Mouse (Mus musculus): ENCODE measurements around the gene Olfr229. TPM values are rescaled to one million over a fixed set of nuclear protein-coding genes. Genes with fewer than 3 reads are reported as not detected.
"Not testable (repeated sequence)": the region's sequence is repeated elsewhere in the genome, so short reads cannot be mapped to it uniquely, and the experiment has no call there.

Olfr229 gene
- not detected in 2 replicates for polyA plus RNA-seq (2015; fragmentation: Nextera tagmentation; extraction: Ambion mirVana)

GRCm38 (mm10) chr9:39907036-39907435, at the start of gene Olfr229:
Olfr229 (plus strand) TSS chr9:39907336.
- Histone ChIP-seq H3K4me2 (ENCODE audit: low read depth, low read length) (no peak within 1 kb of the TSS), H3K4me3 (ENCODE audit: low read depth, low read length) (no peak within 1 kb of the TSS), H3K9ac (ENCODE audit: low read depth, low read length) (no peak within 1 kb of the TSS), H3K9me3 (replicated peaks; ENCODE audit: control insufficient read depth, low read length) (no peaks in the 10 kb centered on the region), H3K4me1 (ENCODE audit: control insufficient read depth, low read depth, low read length) (no peaks in the 10 kb centered on the region), H3K27me3 (ENCODE audit: control insufficient read depth, insufficient read depth, low read depth, low read length) (no peaks in the 10 kb centered on the region), H3K27ac (ENCODE audit: low read length) (no peak within 1 kb of the TSS), H3K36me3 (ENCODE audit: control insufficient read depth, insufficient read depth) (no peaks in the 10 kb centered on the region)
- no peak for ATAC-seq (ENCODE audit: low read depth)
- 52% methylated on average over 2 of the region's 2 CpGs for WGBS (ENCODE audit: insufficient replicate concordance)

- Histone ChIP-seq H3K36me3 (ENCODE audit: control insufficient read depth, insufficient read depth) (no peaks in the 10 kb centered on the region), H3K4me3 (ENCODE audit: low read depth, low read length) (no peak within 1 kb of the TSS), H3K9me3 (replicated peaks; ENCODE audit: control insufficient read depth, low read length) (no peaks in the 10 kb centered on the region), H3K27me3 (ENCODE audit: control insufficient read depth, insufficient read depth, low read depth, low read length) (no peaks in the 10 kb centered on the region), H3K27ac (ENCODE audit: low read length) (no peak within 1 kb of the TSS), H3K4me1 (ENCODE audit: control insufficient read depth, low read depth, low read length) (no peaks in the 10 kb centered on the region), H3K4me2 (ENCODE audit: low read depth, low read length) (no peak within 1 kb of the TSS), H3K9ac (ENCODE audit: low read depth, low read length) (no peak within 1 kb of the TSS)
- 30% methylated on average over 2 of the region's 2 CpGs for WGBS (ENCODE audit: insufficient replicate concordance)
- no peak for ATAC-seq (ENCODE audit: low read depth)
Observed at GRCm38 (mm10) chr9:39866122-39866521, 41.0 kb upstream of the Olfr229 start, which contains the start of gene Olfr972. Olfr972 (plus strand) TSS chr9:39866422.

DNA sequence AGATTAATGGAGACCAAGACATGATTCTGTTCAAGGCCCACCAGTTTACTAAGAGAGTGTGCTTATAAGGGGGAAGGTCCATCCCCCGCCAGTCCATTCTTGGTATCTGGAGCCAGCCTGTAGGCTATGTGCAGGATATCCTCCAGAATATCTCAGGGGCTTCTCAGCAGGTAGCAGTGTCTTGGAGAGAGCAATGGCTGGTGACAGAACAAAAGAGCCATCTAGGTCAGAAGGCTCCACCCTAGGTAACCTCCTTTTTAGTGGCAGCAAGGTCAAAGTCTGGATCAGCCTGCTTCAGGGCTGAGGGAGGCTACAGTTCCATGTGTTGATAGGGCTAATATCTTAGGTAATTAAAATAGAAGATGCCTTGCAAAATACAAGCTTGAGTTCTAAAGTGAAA, 35.1 kb upstream of the Olfr229 start:
- H3K4me2 ChIP-seq (ENCODE audit: low read depth, low read length); H3K9ac ChIP-seq (ENCODE audit: low read depth, low read length); H3K4me3 ChIP-seq (ENCODE audit: low read depth, low read length); H3K36me3 ChIP-seq (ENCODE audit: control insufficient read depth, insufficient read depth); H3K9me3 ChIP-seq (replicated peaks; ENCODE audit: control insufficient read depth, low read length); H3K27ac ChIP-seq (ENCODE audit: low read length); ATAC-seq (ENCODE audit: low read depth); H3K4me1 ChIP-seq (ENCODE audit: control insufficient read depth, low read depth, low read length); H3K27me3 ChIP-seq (ENCODE audit: control insufficient read depth, insufficient read depth, low read depth, low read length): not testable (repeated sequence)
- WGBS (ENCODE audit: insufficient replicate concordance) = 61% methylated on average over 1 of the region's 1 CpGs

GRCm38 (mm10) chr9:39877541-39878396, 29.4 kb upstream of the Olfr229 start:
- no CpG with 5 or more reads among the region's 4 CpGs for WGBS (ENCODE audit: insufficient replicate concordance)
- not testable (repeated sequence) for H3K36me3 ChIP-seq (ENCODE audit: control insufficient read depth, insufficient read depth); ATAC-seq (ENCODE audit: low read depth); H3K4me1 ChIP-seq (ENCODE audit: control insufficient read depth, low read depth, low read length); H3K9ac ChIP-seq (ENCODE audit: low read depth, low read length); H3K4me2 ChIP-seq (ENCODE audit: low read depth, low read length); H3K9me3 ChIP-seq (replicated peaks; ENCODE audit: control insufficient read depth, low read length); H3K4me3 ChIP-seq (ENCODE audit: low read depth, low read length); H3K27me3 ChIP-seq (ENCODE audit: control insufficient read depth, insufficient read depth, low read depth, low read length); H3K27ac ChIP-seq (ENCODE audit: low read length)

DNA sequence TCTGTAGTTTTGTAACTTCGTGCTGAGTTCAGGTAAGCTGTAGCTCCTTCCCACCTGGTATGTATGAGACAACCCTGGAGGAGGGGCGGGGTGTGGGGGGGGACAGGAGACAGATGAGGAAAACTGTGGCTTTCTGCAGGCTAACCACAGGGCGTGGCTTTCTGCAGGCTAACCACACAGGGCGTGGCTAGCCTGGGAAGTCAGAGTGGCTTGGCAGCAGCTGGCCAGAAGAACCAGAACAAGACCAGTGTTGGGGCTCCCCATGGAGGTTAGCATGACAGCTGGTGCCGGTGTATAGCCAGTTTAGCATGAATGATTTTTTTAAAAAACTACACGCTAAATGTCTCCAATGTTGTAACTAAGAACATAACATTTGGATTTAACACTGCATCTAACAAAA, 2.0 kb upstream of the Olfr229 start:
- WGBS (ENCODE audit: insufficient replicate concordance) = 15% methylated on average over 6 of the region's 6 CpGs
- Histone ChIP-seq H3K4me3 (ENCODE audit: low read depth, low read length) (no peak overlapping the region), H3K27me3 (ENCODE audit: control insufficient read depth, insufficient read depth, low read depth, low read length) (no peaks in the 10 kb centered on the region), H3K27ac (ENCODE audit: low read length) (no peak overlapping the region), H3K4me1 (ENCODE audit: control insufficient read depth, low read depth, low read length) (no peaks in the 10 kb centered on the region), H3K9ac (ENCODE audit: low read depth, low read length) (no peak overlapping the region), H3K9me3 (replicated peaks; ENCODE audit: control insufficient read depth, low read length) (no peaks in the 10 kb centered on the region), H3K4me2 (ENCODE audit: low read depth, low read length) (no peak overlapping the region), H3K36me3 (ENCODE audit: control insufficient read depth, insufficient read depth) (no peaks in the 10 kb centered on the region)
- peak; percentile 37; the same call in 1 of the 2 replicates for ATAC-seq (ENCODE audit: low read depth)

DNA sequence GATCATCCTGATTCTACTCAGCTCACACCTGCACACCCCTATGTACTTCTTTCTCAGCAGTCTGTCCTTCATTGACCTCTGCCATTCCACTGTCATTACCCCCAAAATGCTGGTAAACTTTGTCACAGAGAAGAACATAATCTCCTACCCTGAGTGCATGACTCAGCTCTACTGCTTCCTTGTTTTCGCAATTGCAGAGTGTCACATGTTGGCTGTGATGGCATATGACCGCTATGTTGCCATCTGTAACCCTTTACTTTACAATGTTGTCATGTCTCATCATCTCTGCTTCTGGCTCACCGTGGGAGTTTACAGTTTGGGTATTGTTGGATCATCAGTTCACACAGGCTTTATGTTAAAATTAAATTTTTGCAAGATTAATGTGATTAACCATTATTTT, 2.8 kb downstream of the Olfr229 start:
- no peaks in the 10 kb centered on the region for H3K27me3 ChIP-seq (ENCODE audit: control insufficient read depth, insufficient read depth, low read depth, low read length)
- H3K36me3 ChIP-seq (ENCODE audit: control insufficient read depth, insufficient read depth) = no peaks in the 10 kb centered on the region
- WGBS (ENCODE audit: insufficient replicate concordance) = 29% methylated on average over 3 of the region's 3 CpGs
- no peak overlapping the region for H3K9ac ChIP-seq (ENCODE audit: low read depth, low read length)
- no peaks in the 10 kb centered on the region for H3K9me3 ChIP-seq (replicated peaks; ENCODE audit: control insufficient read depth, low read length)
- H3K4me3 ChIP-seq (ENCODE audit: low read depth, low read length) = no peak overlapping the region
- no peak; the same call in 1 of the 2 replicates for ATAC-seq (ENCODE audit: low read depth)
- H3K4me1 ChIP-seq (ENCODE audit: control insufficient read depth, low read depth, low read length) = no peaks in the 10 kb centered on the region
- no peak overlapping the region for H3K27ac ChIP-seq (ENCODE audit: low read length)
- H3K4me2 ChIP-seq (ENCODE audit: low read depth, low read length) = no peak overlapping the region

GRCm38 (mm10) chr9:39927975-39928836, 21.1 kb downstream of the Olfr229 start:
- not testable (repeated sequence) for H3K27me3 ChIP-seq (ENCODE audit: control insufficient read depth, insufficient read depth, low read depth, low read length); H3K27ac ChIP-seq (ENCODE audit: low read length); H3K36me3 ChIP-seq (ENCODE audit: control insufficient read depth, insufficient read depth); H3K4me2 ChIP-seq (ENCODE audit: low read depth, low read length); H3K9ac ChIP-seq (ENCODE audit: low read depth, low read length); H3K9me3 ChIP-seq (replicated peaks; ENCODE audit: control insufficient read depth, low read length); H3K4me1 ChIP-seq (ENCODE audit: control insufficient read depth, low read depth, low read length); H3K4me3 ChIP-seq (ENCODE audit: low read depth, low read length); ATAC-seq (ENCODE audit: low read depth)
- no CpG with 5 or more reads among the region's 4 CpGs for WGBS (ENCODE audit: insufficient replicate concordance)

DNA sequence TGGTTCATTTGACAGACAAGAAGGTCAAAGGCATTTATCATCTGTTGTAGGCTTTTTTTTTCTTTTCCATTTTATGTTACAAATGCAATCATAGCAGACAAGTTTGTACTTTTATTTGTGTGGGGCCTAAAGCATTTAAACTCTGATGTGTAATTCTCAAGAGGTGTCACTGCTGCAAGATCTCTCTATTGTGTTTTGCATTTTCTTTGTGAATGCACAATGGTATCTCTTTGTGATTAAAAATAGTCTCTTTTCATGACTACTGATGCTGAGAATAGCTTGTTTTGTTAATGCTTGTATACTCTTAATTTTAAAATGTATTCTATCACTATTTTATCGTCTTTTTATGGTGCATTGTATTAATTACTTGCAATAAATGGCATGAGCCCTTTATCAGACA, 21.7 kb downstream of the Olfr229 start:
- not testable (repeated sequence) for H3K4me3 ChIP-seq (ENCODE audit: low read depth, low read length); ATAC-seq (ENCODE audit: low read depth); H3K27me3 ChIP-seq (ENCODE audit: control insufficient read depth, insufficient read depth, low read depth, low read length); H3K27ac ChIP-seq (ENCODE audit: low read length); H3K9ac ChIP-seq (ENCODE audit: low read depth, low read length); H3K9me3 ChIP-seq (replicated peaks; ENCODE audit: control insufficient read depth, low read length); H3K4me2 ChIP-seq (ENCODE audit: low read depth, low read length); H3K4me1 ChIP-seq (ENCODE audit: control insufficient read depth, low read depth, low read length); H3K36me3 ChIP-seq (ENCODE audit: control insufficient read depth, insufficient read depth)
- 49% methylated on average over 1 of the region's 1 CpGs for WGBS (ENCODE audit: insufficient replicate concordance)

DNA sequence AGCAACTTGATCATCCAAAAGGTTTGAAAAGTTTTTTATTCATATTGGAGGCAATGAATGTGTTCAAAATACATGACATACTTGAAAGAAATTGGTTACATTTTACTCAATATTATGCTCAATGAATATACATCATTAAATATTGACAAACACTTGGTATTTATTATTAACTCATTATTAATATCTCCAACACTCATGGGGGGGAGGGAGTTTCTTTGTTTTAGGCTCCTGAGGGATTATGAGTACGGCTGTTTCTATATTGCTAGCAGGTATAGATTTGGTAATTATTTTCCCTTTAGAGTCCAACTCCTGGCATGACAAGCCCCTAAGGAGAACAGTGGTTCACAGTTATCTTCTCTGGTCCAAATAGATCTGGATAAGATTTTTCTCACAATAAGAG, 30.1 kb downstream of the Olfr229 start, which contains the start of gene Olfr974:
Olfr974 (plus strand) TSS at position 301 of the 400 bp plus-strand sequence.
- H3K27me3 ChIP-seq (ENCODE audit: control insufficient read depth, insufficient read depth, low read depth, low read length) = no peaks in the 10 kb centered on the region
- no peak within 1 kb of the TSS for H3K27ac ChIP-seq (ENCODE audit: low read length)
- no peaks in the 10 kb centered on the region for H3K9me3 ChIP-seq (replicated peaks; ENCODE audit: control insufficient read depth, low read length)
- no peaks in the 10 kb centered on the region for H3K4me1 ChIP-seq (ENCODE audit: control insufficient read depth, low read depth, low read length)
- WGBS (ENCODE audit: insufficient replicate concordance) = 51% methylated on average over 1 of the region's 1 CpGs
- no peaks in the 10 kb centered on the region for H3K36me3 ChIP-seq (ENCODE audit: control insufficient read depth, insufficient read depth)
- H3K4me3 ChIP-seq (ENCODE audit: low read depth, low read length) = no peak within 1 kb of the TSS
- no peak within 1 kb of the TSS for H3K4me2 ChIP-seq (ENCODE audit: low read depth, low read length)
- H3K9ac ChIP-seq (ENCODE audit: low read depth, low read length) = no peak within 1 kb of the TSS
- ATAC-seq (ENCODE audit: low read depth) = no peak

Measured in liver, embryonic 16.5 days (tissue).